Mouse (Mus musculus) limb, embryonic 11.5 days (tissue): ENCODE results near the gene Rab3il1. TPM values are rescaled to one million over a fixed set of nuclear protein-coding genes. Genes with fewer than 3 reads are reported as not detected.

ENCODE experiments used
- ATAC-seq: fragments of 200-750 bp; cut with Nextera tagmentation; 2 replicates; pipeline ENCODE4 v1.8.0; 2017; ENCODE audit warnings: low read depth; ENCODE audit not compliant: insufficient number of reproducible peaks, low FRiP score, low TSS enrichment
- DNase-seq: peaks from one replicate; pipeline ENCODE4 v3.0.0-alpha.2; 2015; ENCODE audit warnings: low spot score
- H3K27ac ChIP-seq: fragments of 300-500 bp; sonication (generic); replicated peaks from 2 replicates; pipeline ENCODE4 v1.5.1; 2014; ENCODE audit warnings: low read depth, mild to moderate bottlenecking, low read length
- H3K27me3 ChIP-seq: fragments of 300-500 bp; sonication (generic); 2 replicates; pipeline ENCODE4 v1.6.1; 2014; ENCODE audit warnings: mild to moderate bottlenecking, low read length, mixed read lengths; ENCODE audit not compliant: control insufficient read depth, insufficient read depth
- H3K36me3 ChIP-seq: fragments of 300-500 bp; sonication (generic); 2 replicates; pipeline ENCODE4 v1.6.1; 2014; ENCODE audit warnings: mild to moderate bottlenecking, low read length, moderate library complexity, mixed read lengths; ENCODE audit not compliant: control insufficient read depth, insufficient read depth
- H3K4me1 ChIP-seq: fragments of 300-500 bp; sonication (generic); 2 replicates; pipeline ENCODE4 v1.6.1; 2014; ENCODE audit warnings: low read length, mixed read lengths; ENCODE audit not compliant: control insufficient read depth, insufficient read depth
- H3K4me2 ChIP-seq: fragments of 300-500 bp; sonication (generic); 2 replicates; pipeline ENCODE4 v1.6.1; 2014; ENCODE audit warnings: low read depth, mild to moderate bottlenecking, moderate library complexity; ENCODE audit not compliant: severe bottlenecking
- H3K4me3 ChIP-seq: fragments of 300-500 bp; sonication (generic); 2 replicates; pipeline ENCODE4 v1.5.1; 2014; ENCODE audit warnings: low read depth, low read length
- H3K9ac ChIP-seq: fragments of 300-500 bp; sonication (generic); 2 replicates; pipeline ENCODE4 v1.6.1; 2014; ENCODE audit warnings: mild to moderate bottlenecking, low read length
- H3K9me3 ChIP-seq: fragments of 300-500 bp; sonication (generic); 2 replicates; pipeline ENCODE4 v1.6.1; 2016; ENCODE audit warnings: low read length; ENCODE audit not compliant: control insufficient read depth
- WGBS: fragments of 180-500 bp; shearing (Covaris S2); extraction: QIAGEN DNeasy Blood & Tissue Kit; methylation state at CpG from one replicate; pipeline ENCODE4 v1.1.7; 2014; 5-methylcytosine and 5-hydroxymethylcytosine counted together
- polyA plus RNA-seq: library from polyadenylated mRNA; unstranded; fragments of >200 nt; fragmentation: Nextera tagmentation; extraction: Ambion mirVana; gene quantifications from 2 replicates; pipeline ENCODE4 v1.2.1, GENCODE M21; 2014

Rab3il1 gene
- polyA plus RNA-seq, 1 experiment from 2014 or later = 44.5 TPM

GRCm38 (mm10) chr19:10082105-10082504 lies 80.6 kb downstream of the Rab3il1 start:
- Histone ChIP-seq H3K36me3 (peaks cover 27% of the 10 kb centered on the region), H3K9me3 (no peaks in the 10 kb centered on the region), H3K4me1 (0 out of 2 replicates have a peak, but pooled peaks cover 3% of the 10 kb centered on the region), H3K27me3 (no peaks in the 10 kb centered on the region), H3K27ac (no peak overlapping the region), H3K4me2 (no peak overlapping the region), H3K4me3 (no peak overlapping the region), H3K9ac (no peak overlapping the region)
- 88% methylated on average over 3 of the region's 3 CpGs for WGBS
- ATAC-seq (no peak), DNase-seq (no peak)

- Histone ChIP-seq H3K27me3 (no peaks in the 10 kb centered on the region), H3K4me2 (no peak overlapping the region), H3K36me3 (peaks cover 26% of the 10 kb centered on the region), H3K9me3 (no peaks in the 10 kb centered on the region), H3K9ac (no peak overlapping the region), H3K27ac (no peak overlapping the region), H3K4me3 (no peak overlapping the region), H3K4me1 (no peaks in the 10 kb centered on the region)
- ATAC-seq (no peak), DNase-seq (no peak)
- WGBS = 85% methylated on average over 9 of the region's 9 CpGs
These were observed 84.0 kb downstream of the Rab3il1 start for GRCm38 (mm10) chr19:10085454-10085853.

GRCm38 (mm10) chr19:10086976-10087375 lies 85.5 kb downstream of the Rab3il1 start:
- Histone ChIP-seq H3K27me3 (no peaks in the 10 kb centered on the region), H3K27ac (no peak overlapping the region), H3K4me3 (no peak overlapping the region), H3K4me2 (no peak overlapping the region), H3K9ac (no peak overlapping the region), H3K4me1 (no peaks in the 10 kb centered on the region), H3K9me3 (no peaks in the 10 kb centered on the region), H3K36me3 (peaks cover 32% of the 10 kb centered on the region)
- 90% methylated on average over 4 of the region's 4 CpGs for WGBS
- no peak for DNase-seq
- no peak for ATAC-seq

Other genes starting within 250 kb of the Rab3il1 start
- gene Scgb2a2, start 154.1 kb upstream of the Rab3il1 start, polyA plus RNA-seq = not detected in 2 replicates
- gene Incenp, start 102.1 kb upstream of the Rab3il1 start, polyA plus RNA-seq = 116 and 117 TPM in 2 replicates
- 1,189 and 1,219 TPM in 2 replicates for gene Fth1, start 21.1 kb upstream of the Rab3il1 start, polyA plus RNA-seq
- gene Best1, start within 50 bp of the Rab3il1 start, polyA plus RNA-seq = 1.9 and 2.4 TPM in 2 replicates
- gene Fads3, start 39.9 kb downstream of the Rab3il1 start, polyA plus RNA-seq = 2.3 and 3.3 TPM in 2 replicates
- gene Fads2, start 100.1 kb downstream of the Rab3il1 start, polyA plus RNA-seq = 55.1 and 57.0 TPM in 2 replicates
- gene Fads1, start 181.2 kb downstream of the Rab3il1 start, polyA plus RNA-seq = 138 and 145 TPM in 2 replicates
- gene Tmem258, start 202.3 kb downstream of the Rab3il1 start, polyA plus RNA-seq = 419 and 442 TPM in 2 replicates
- 135 and 140 TPM in 2 replicates for gene Fen1, start 202.5 kb downstream of the Rab3il1 start, polyA plus RNA-seq
- gene Myrf, start 239.1 kb downstream of the Rab3il1 start, polyA plus RNA-seq = 4.4 and 4.6 TPM in 2 replicates